Mouse (Mus musculus) adrenal gland, postnatal 4 days (tissue): ENCODE measurements around the gene BC053393. TPM values are rescaled to one million over a fixed set of nuclear protein-coding genes. Genes with fewer than 3 reads are reported as not detected.

Source experiments
- total RNA-seq, 2 experiments: library from RNA; stranded (reverse); gene quantifications; 2 replicates each; pipeline ENCODE4 v1.2.3; 2021

BC053393 gene
- total RNA-seq, 2 experiments from 2014 or later, result not detected

Other genes starting within 250 kb of the BC053393 start
- under 1 TPM; 0.36 to 0.37 TPM for gene Itk, start 182.0 kb upstream of the BC053393 start, total RNA-seq
- gene Fam71b, start 175.0 kb upstream of the BC053393 start, total RNA-seq, result not detected
- gene Med7, start 134.6 kb upstream of the BC053393 start, total RNA-seq, result 10 to 100 TPM; 39.3 to 39.7 TPM
- gene Havcr2, start 116.6 kb upstream of the BC053393 start, total RNA-seq, result 1 to 10 TPM in 1 of 2 experiments, under 1 TPM in 1; 0.98 to 1.0 TPM
- not detected for gene Gm12169, start 47.3 kb upstream of the BC053393 start, total RNA-seq
- gene Dppa1, start 57.7 kb downstream of the BC053393 start, total RNA-seq, result not detected
- gene Timd2, start 135.5 kb downstream of the BC053393 start, total RNA-seq, result 1 to 10 TPM in 1 of 2 experiments, under 1 TPM in 1; 0.20 to 7.7 TPM
- not detected for gene Havcr1, start 163.5 kb downstream of the BC053393 start, total RNA-seq
- gene Timd4, start 239.3 kb downstream of the BC053393 start, total RNA-seq, result 1 to 10 TPM; 1.8 to 2.8 TPM